18 mouse cellular contexts compared by ENCODE assay signal in the genomic region with DNA sequence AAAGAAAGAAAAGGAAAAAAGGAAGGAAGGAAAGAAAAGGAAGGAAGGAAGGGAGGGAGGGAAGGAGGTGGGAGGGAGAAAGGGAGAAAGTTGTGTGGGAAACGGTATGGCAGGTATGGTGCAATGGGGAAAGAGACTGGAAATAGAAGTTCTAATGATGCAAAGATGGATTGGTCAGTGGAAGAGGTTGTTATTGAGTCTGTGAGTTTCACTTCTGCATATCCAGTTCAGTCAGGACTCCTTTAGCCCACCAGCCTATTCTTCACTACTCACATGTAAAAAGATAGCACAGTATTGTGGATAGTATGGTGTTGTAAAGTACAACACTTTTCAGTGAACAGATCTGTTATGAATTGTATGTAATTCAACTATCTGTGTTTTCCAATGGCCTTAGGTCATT. TPM values are rescaled to one million over a fixed set of nuclear protein-coding genes. Genes with fewer than 3 reads are reported as not detected.
"Had no signal": no experiment of that assay in that cellular context is flagged by ENCODE, and none has a peak within 500 bp of the region (broad histone marks: within the 10 kb centered on the region; RNA-seq: fewer than 3 reads in every experiment).

No protein-coding gene starts in this region.

- H3K9ac ChIP-seq: liver, embryonic 13.5 days; midbrain, embryonic 12.5 days; midbrain, embryonic 15.5 days had no signal

- H3K4me2 ChIP-seq: liver, embryonic 13.5 days; midbrain, embryonic 12.5 days; midbrain, embryonic 15.5 days had no signal

- H3K4me3 ChIP-seq: layer of hippocampus, adult 2 months; liver, embryonic 13.5 days; midbrain, embryonic 12.5 days; midbrain, embryonic 15.5 days had no signal

- H3K9me3 ChIP-seq: liver, embryonic 13.5 days; midbrain, embryonic 12.5 days; midbrain, embryonic 15.5 days had no signal

- H3K27me3 ChIP-seq: liver, embryonic 13.5 days; midbrain, embryonic 12.5 days; midbrain, embryonic 15.5 days had no signal

- H3K4me1 ChIP-seq: liver, embryonic 13.5 days; midbrain, embryonic 12.5 days; midbrain, embryonic 15.5 days had no signal

- ATAC-seq: intestine, postnatal 0 days; midbrain, embryonic 15.5 days had no signal

- H3K36me3 ChIP-seq: liver, embryonic 13.5 days; midbrain, embryonic 12.5 days; midbrain, embryonic 15.5 days had no signal

- DNase-seq: kidney, adult 2 months; kidney, postnatal 25 days; layer of hippocampus, adult 9-11 months; liver, embryonic 13.5 days; lung, adult 2 months; lung, postnatal 36 days; right cerebral cortex, postnatal 25 days; spleen, adult 18-20 months; thymus, adult 18-20 months; thymus, postnatal 4 days had no signal

- H3K27ac ChIP-seq: kidney, postnatal 0 days; layer of hippocampus, adult 2 months; liver, embryonic 13.5 days; midbrain, embryonic 12.5 days; midbrain, embryonic 15.5 days had no signal

RNA-seq across cellular contexts. Expression of a gene that starts 57.9 kb away (rescaled TPM):
- total RNA-seq: layer of hippocampus, adult 2 months; left cerebral cortex, adult 18-20 months; left cerebral cortex, postnatal 25 days had no signal
- polyA plus RNA-seq: kidney, adult 2 months; large intestine, adult 2 months had no signal
